Mouse (Mus musculus): ENCODE measurements at regions not wholly inside any gene's neighbourhood (a gene's known extent, or its start where the extent isn't known, plus 50 kb on each side); places are given as distances from the start of the nearest gene placed in this dataset.

DNA sequence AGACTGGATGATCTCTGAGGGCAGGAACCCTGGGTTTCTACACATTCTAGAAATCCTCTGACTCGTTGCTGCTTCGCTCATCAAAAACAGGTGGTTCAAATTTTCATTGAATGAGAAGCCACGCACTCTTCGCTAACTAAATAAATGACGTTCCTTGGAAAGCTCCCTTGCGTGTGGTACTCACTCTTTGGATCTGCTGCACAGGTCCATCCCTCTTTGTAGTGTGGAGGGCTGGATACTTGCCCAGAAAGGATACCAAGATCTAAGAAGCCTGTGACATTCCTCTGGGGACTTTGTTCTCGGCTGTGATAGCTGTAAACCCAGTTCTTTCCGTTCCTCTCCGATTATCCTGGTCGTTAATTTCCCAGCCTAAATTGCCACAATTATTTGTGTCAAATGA, 87.7 kb upstream of the Hmga2 start:
- Histone ChIP-seq H3K9me3 (ENCODE audit: low read length) (no peaks in the 10 kb centered on the region), H3K4me1 (ENCODE audit: insufficient read depth) (no peaks in the 10 kb centered on the region), H3K4me2 (ENCODE audit: low read depth, low read length) (no peak overlapping the region), H3K27ac (ENCODE audit: low read depth) (no peak overlapping the region), H3K9ac (replicated peaks) (no peak overlapping the region), H3K27me3 (ENCODE audit: insufficient read depth, low read length) (no peaks in the 10 kb centered on the region), H3K36me3 (replicated peaks; ENCODE audit: insufficient read depth, low read length) (no peaks in the 10 kb centered on the region), H3K4me3 (ENCODE audit: low read depth, low read length) (no peak overlapping the region)
- DNase-seq = no peak
- TF ChIP-seq CTCF (IDR thresholded peaks at IDR 0.05; ENCODE audit: low read depth) (no peak), EP300 (IDR thresholded peaks at IDR 0.05; ENCODE audit: low read depth) (no peak)
- ATAC-seq = no peak
- WGBS (ENCODE audit: insufficient replicate concordance) = 53% methylated on average over 10 of the region's 10 CpGs

GRCm38 (mm10) chr10:120561821-120562220, 85.6 kb upstream of the Hmga2 start:
- Histone ChIP-seq H3K36me3 (replicated peaks; ENCODE audit: insufficient read depth, low read length) (no peaks in the 10 kb centered on the region), H3K4me2 (ENCODE audit: low read depth, low read length) (no peak overlapping the region), H3K4me1 (ENCODE audit: insufficient read depth) (peaks cover 5% of the 10 kb centered on the region), H3K9me3 (ENCODE audit: low read length) (no peaks in the 10 kb centered on the region), H3K27me3 (ENCODE audit: insufficient read depth, low read length) (no peaks in the 10 kb centered on the region), H3K4me3 (ENCODE audit: low read depth, low read length) (no peak overlapping the region), H3K9ac (replicated peaks) (no peak overlapping the region), H3K27ac (ENCODE audit: low read depth) (no peak overlapping the region)
- no peak for TF ChIP-seq EP300 (IDR thresholded peaks at IDR 0.05; ENCODE audit: low read depth)
- no peak for TF ChIP-seq CTCF (IDR thresholded peaks at IDR 0.05; ENCODE audit: low read depth)
- DNase-seq (no peak), ATAC-seq (no peak)
- 88% methylated on average over 5 of the region's 5 CpGs for WGBS (ENCODE audit: insufficient replicate concordance)

DNA sequence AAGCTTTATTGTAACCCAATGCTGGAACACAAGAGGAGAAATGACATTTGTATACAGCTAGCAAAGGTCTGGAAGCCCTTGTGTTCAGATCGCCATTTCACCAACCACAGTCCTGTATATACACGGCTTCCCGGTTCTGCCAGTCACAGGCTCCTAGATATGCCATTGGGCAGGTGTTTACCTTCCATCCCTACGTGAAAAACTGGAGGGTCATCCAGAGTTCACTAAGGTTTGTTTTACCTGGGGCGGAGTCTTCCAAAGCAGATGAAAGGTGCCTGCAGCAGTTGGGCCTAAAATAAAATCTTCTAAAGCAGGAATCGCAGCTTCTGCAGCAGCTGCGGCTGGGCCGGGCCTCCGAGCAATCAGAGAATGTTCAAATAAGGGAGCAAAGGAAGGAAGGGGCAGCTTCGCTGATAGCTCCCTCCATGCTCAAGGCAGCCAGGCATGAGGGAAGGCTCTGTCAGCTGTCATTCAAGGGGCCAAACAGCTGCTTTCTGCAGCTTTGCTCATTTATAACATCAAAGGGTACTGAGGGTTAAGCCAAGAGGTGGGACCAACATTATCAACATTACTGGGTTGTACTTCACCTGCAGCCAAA, 81.7 kb upstream of the Hmga2 start:
- Histone ChIP-seq H3K4me2 (ENCODE audit: low read depth, low read length) (no peak overlapping the region), H3K4me1 (ENCODE audit: insufficient read depth) (peaks cover 10% of the 10 kb centered on the region), H3K9me3 (ENCODE audit: low read length) (no peaks in the 10 kb centered on the region), H3K4me3 (ENCODE audit: low read depth, low read length) (no peak overlapping the region), H3K27ac (ENCODE audit: low read depth) (no peak overlapping the region), H3K36me3 (replicated peaks; ENCODE audit: insufficient read depth, low read length) (no peaks in the 10 kb centered on the region), H3K9ac (replicated peaks) (no peak overlapping the region), H3K27me3 (ENCODE audit: insufficient read depth, low read length) (peaks cover 3% of the 10 kb centered on the region)
- no peak for ATAC-seq
- no peak for DNase-seq
- no peak for TF ChIP-seq CTCF (IDR thresholded peaks at IDR 0.05; ENCODE audit: low read depth)
- TF ChIP-seq EP300 (IDR thresholded peaks at IDR 0.05; ENCODE audit: low read depth) = no peak
- WGBS (ENCODE audit: insufficient replicate concordance) = 46% methylated on average over 10 of the region's 10 CpGs

DNA sequence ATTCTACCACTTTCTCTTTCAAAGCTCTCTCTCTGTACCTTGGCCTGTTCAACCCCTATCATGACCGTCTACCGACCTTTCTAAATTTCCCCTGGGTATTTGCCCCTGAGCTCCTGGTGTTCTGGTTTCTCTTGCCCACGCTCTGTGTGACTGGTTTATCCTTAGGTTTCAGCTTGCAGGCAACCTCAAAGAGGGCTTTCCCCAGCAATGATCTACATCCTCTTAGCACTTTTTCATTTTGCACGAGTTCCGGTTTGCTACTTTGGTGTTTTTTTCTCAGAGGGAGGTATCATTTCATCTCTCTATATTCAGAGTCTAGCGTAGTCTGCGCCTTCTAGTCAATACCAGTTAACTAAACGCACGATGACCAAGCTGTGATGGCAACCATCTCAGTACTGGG, 79.8 kb upstream of the Hmga2 start:
- no peak overlapping the region for H3K4me3 ChIP-seq (ENCODE audit: low read depth, low read length)
- peaks cover 12% of the 10 kb centered on the region for H3K27me3 ChIP-seq (ENCODE audit: insufficient read depth, low read length)
- H3K27ac ChIP-seq (ENCODE audit: low read depth) = no peak overlapping the region
- peaks cover 18% of the 10 kb centered on the region for H3K4me1 ChIP-seq (ENCODE audit: insufficient read depth)
- DNase-seq (no peak), ATAC-seq (no peak)
- H3K9me3 ChIP-seq (ENCODE audit: low read length) = no peaks in the 10 kb centered on the region
- H3K36me3 ChIP-seq (replicated peaks; ENCODE audit: insufficient read depth, low read length) = no peaks in the 10 kb centered on the region
- H3K4me2 ChIP-seq (ENCODE audit: low read depth, low read length) = no peak overlapping the region
- WGBS (ENCODE audit: insufficient replicate concordance) = 73% methylated on average over 9 of the region's 9 CpGs
- H3K9ac ChIP-seq (replicated peaks) = no peak overlapping the region
- no peak for TF ChIP-seq CTCF (IDR thresholded peaks at IDR 0.05; ENCODE audit: low read depth)

DNA sequence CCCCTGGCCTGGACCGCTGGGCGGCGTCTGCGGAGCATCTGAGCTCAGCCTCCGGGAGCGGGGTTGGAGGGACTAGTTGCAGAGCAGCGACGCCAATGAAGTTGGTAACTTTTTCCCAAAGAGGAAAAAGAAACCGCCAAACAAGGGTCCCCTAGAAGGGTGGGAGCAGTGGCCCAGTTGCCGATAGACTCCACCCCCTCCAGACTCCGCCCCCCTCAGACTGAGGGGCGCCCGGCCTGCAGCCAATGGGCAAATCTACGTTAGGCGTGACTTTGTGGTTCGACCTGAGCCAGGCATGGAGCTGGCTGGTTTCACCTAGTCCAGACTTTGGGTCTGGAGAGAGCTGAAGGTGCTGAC, 76.8 kb upstream of the Hmga2 start:
- Histone ChIP-seq H3K36me3 (replicated peaks; ENCODE audit: insufficient read depth, low read length) (no peaks in the 10 kb centered on the region), H3K9me3 (ENCODE audit: low read length) (no peaks in the 10 kb centered on the region), H3K27me3 (ENCODE audit: insufficient read depth, low read length) (peaks cover 17% of the 10 kb centered on the region), H3K9ac (replicated peaks) (no peak overlapping the region), H3K4me1 (ENCODE audit: insufficient read depth) (peaks cover 15% of the 10 kb centered on the region), H3K4me3 (ENCODE audit: low read depth, low read length) (peak overlapping the region; percentile 51), H3K4me2 (ENCODE audit: low read depth, low read length) (peak overlapping the region; percentile 90), H3K27ac (ENCODE audit: low read depth) (no peak overlapping the region)
- peak; percentile 25; the same call in 1 of the 2 replicates for ATAC-seq
- peak; percentile 32 for DNase-seq
- no peak for TF ChIP-seq EP300 (IDR thresholded peaks at IDR 0.05; ENCODE audit: low read depth)
- TF ChIP-seq CTCF (IDR thresholded peaks at IDR 0.05; ENCODE audit: low read depth) = no peak
- under 1% methylated on average over 16 of the region's 16 CpGs for WGBS (ENCODE audit: insufficient replicate concordance)

DNA sequence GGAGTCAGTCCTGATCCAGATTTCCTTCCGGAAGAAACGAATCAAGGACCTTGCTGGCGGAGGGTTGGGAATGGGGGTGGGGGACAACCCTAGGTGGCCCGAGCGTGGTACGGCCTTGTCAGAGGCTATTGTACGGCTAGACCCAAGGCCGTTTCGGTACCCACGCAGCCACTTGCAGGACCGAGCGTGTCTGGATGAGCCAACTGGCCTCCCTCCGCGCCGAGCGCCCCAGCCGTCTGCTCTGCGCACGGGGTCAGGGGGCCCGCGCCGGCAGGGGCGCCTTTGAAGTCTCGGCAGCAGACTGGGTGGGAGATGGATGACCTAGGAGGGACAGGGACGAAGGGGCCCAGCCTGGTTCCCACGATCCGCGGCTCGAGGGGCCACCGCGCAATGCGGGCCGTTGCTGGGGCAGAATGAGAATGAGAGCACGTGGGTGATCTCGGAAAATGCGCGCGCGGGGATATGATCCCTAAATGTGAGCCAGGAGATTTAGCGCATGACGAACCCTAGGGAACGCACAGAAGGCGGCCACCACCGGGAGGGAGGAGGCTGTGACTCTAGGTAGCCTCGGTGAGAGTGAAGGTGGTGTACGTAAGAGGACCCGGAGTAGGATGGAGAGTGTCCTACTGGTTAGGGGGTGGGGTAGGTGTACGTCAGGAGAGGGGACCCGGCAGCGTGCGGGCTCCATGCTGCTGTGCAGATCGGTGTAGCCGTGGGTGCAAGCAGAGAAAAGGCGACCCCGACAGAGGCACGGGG, 76.2 kb upstream of the Hmga2 start:
- peaks cover 14% of the 10 kb centered on the region for H3K4me1 ChIP-seq (ENCODE audit: insufficient read depth)
- peak; percentile 22 for DNase-seq
- no peak overlapping the region for H3K9ac ChIP-seq (replicated peaks)
- peak overlapping the region; percentile 90 for H3K4me2 ChIP-seq (ENCODE audit: low read depth, low read length)
- no peak for TF ChIP-seq EP300 (IDR thresholded peaks at IDR 0.05; ENCODE audit: low read depth)
- TF ChIP-seq CTCF (IDR thresholded peaks at IDR 0.05; ENCODE audit: low read depth) = no peak
- peaks cover 17% of the 10 kb centered on the region for H3K27me3 ChIP-seq (ENCODE audit: insufficient read depth, low read length)
- H3K27ac ChIP-seq (ENCODE audit: low read depth) = no peak overlapping the region
- H3K36me3 ChIP-seq (replicated peaks; ENCODE audit: insufficient read depth, low read length) = no peaks in the 10 kb centered on the region
- no peaks in the 10 kb centered on the region for H3K9me3 ChIP-seq (ENCODE audit: low read length)
- under 1% methylated on average over 56 of the region's 56 CpGs for WGBS (ENCODE audit: insufficient replicate concordance)
- H3K4me3 ChIP-seq (ENCODE audit: low read depth, low read length) = peak overlapping the region; percentile 51
- peak; percentile 21; the same call in 1 of the 2 replicates for ATAC-seq
